Comparison of ENCODE assay signal across 8 mouse cellular contexts in the genomic region with DNA sequence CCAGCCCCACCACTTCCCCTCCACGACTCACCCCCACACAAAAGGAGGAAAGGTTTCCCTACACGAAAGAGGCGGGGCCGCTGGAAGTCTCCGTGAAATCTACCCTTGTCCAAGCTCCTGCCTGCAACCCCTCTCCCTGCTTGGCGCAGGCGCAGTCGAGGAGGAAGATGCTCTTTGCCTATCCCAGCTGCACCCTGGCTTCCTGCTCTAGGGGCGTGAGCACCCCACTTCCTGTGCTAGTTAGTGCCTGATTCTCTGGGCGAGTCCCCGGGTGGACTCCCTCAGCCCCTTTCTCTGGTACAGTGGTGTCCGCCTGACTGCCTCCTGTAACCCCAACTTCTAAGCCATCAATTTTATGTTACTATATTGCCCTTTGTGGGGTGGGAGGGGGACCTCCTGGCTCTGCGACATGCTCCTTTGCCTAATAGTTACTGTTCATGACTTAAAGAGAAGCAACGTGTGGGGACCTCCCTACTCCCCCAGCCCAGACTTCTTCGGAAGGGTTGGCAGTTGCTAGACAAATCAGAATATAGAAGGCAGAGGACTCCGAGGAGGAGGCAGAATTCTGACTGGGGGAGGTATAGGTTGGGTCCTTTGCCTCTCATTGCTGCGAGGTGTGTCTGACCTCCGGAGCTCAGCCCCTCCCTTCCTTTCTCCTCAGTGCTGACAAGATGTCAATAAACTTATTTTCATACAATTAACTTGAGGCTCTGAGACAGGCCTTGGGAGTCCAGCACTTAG. TPM values are rescaled to one million over a fixed set of nuclear protein-coding genes. Genes with fewer than 3 reads are reported as not detected.
DNase-seq lines count a peak whose midpoint lies in the region; ATAC-seq and TF ChIP-seq lines count a peak whose summit lies in the region.

No protein-coding gene starts in this region.

- no peaks in the 10 kb centered on the region for H3K27me3 ChIP-seq in CH12.LX (replicated peaks)
- no peaks in the 10 kb centered on the region for H3K27me3 ChIP-seq in forebrain, postnatal 0 days (ENCODE audit: insufficient read depth, low read length)
- no peaks in the 10 kb centered on the region for H3K27me3 ChIP-seq in hindbrain, embryonic 13.5 days
- H3K27me3 ChIP-seq in midbrain, embryonic 15.5 days (replicated peaks): no peaks in the 10 kb centered on the region

- no peak for TF ChIP-seq CTCF in CH12.LX (conservative IDR thresholded peaks at IDR 0.05 in 1 of 2, IDR thresholded peaks at IDR 0.05 in 1 of 2; ENCODE audit: low read depth in 2 of 2, low read length in 2 of 2)
- no peak for TF ChIP-seq CTCF in forebrain, postnatal 0 days (IDR thresholded peaks at IDR 0.05; ENCODE audit: low read depth)

- peaks cover 9 to 40% of the 10 kb centered on the region in 2 experiments for H3K36me3 ChIP-seq in CH12.LX (replicated peaks in 1 of 2; ENCODE audit: control insufficient read depth in 1 of 2, insufficient read depth in 1 of 2, low read length in 1 of 2)
- peaks cover 11% of the 10 kb centered on the region for H3K36me3 ChIP-seq in forebrain, postnatal 0 days (ENCODE audit: insufficient read depth)
- peaks cover 19% of the 10 kb centered on the region for H3K36me3 ChIP-seq in hindbrain, embryonic 13.5 days
- peaks cover 6% of the 10 kb centered on the region; the same call in 1 of the 2 replicates for H3K36me3 ChIP-seq in midbrain, embryonic 15.5 days (replicated peaks)

- H3K4me3 ChIP-seq in CH12.LX (replicated peaks in 1 of 3; ENCODE audit: low read depth in 2 of 3, low read length in 2 of 3, poor library complexity in 1 of 3): peak overlapping the region; percentile 49 to 62 (median 59)
- no peak overlapping the region for H3K4me3 ChIP-seq in forebrain, postnatal 0 days (ENCODE audit: low read depth, low read length)
- peak overlapping the region; percentile 33 for H3K4me3 ChIP-seq in hindbrain, embryonic 13.5 days
- peak overlapping the region; percentile 23 for H3K4me3 ChIP-seq in midbrain, embryonic 15.5 days

- in situ Hi-C loops in CH12.LX (cut with MboI; ENCODE audit: low pct_ligation_motif_present, low pct_unique_long_range_greater_than_20kb, low sequenced_read_pairs): no loop called here

- no peak for TF ChIP-seq RAD21 in CH12.LX (IDR thresholded peaks at IDR 0.05; ENCODE audit: low read depth, low read length)

- WGBS in forebrain, postnatal 0 days: 50% methylated on average over 17 of the region's 18 CpGs
- WGBS in hindbrain, embryonic 13.5 days: 45% methylated on average over 17 of the region's 18 CpGs
- WGBS in midbrain, embryonic 15.5 days: 47% methylated on average over 18 of the region's 18 CpGs

- no peak for TF ChIP-seq EP300 in CH12.LX (IDR thresholded peaks at IDR 0.05; ENCODE audit: low read length)

- H3K9ac ChIP-seq in CH12.LX (ENCODE audit: insufficient read depth, low read depth): peak overlapping the region; percentile 73
- no peak overlapping the region for H3K9ac ChIP-seq in forebrain, postnatal 0 days
- H3K9ac ChIP-seq in hindbrain, embryonic 13.5 days: peak overlapping the region; percentile 70
- no peak overlapping the region for H3K9ac ChIP-seq in midbrain, embryonic 15.5 days

- peaks cover 4% of the 10 kb centered on the region for H3K9me3 ChIP-seq in CH12.LX (replicated peaks; ENCODE audit: low read length)
- no peaks in the 10 kb centered on the region for H3K9me3 ChIP-seq in forebrain, postnatal 0 days (ENCODE audit: low read length)
- no peaks in the 10 kb centered on the region for H3K9me3 ChIP-seq in hindbrain, embryonic 13.5 days
- no peaks in the 10 kb centered on the region for H3K9me3 ChIP-seq in midbrain, embryonic 15.5 days

- H3K4me1 ChIP-seq in CH12.LX (ENCODE audit: control insufficient read depth in 1 of 2, insufficient read depth in 2 of 2): peaks cover 9 to 50% of the 10 kb centered on the region in 2 experiments; a peak in 2 of 4 replicates
- H3K4me1 ChIP-seq in forebrain, postnatal 0 days (ENCODE audit: insufficient read depth): peaks cover 19% of the 10 kb centered on the region
- H3K4me1 ChIP-seq in hindbrain, embryonic 13.5 days (replicated peaks): peaks cover 45% of the 10 kb centered on the region
- peaks cover 34% of the 10 kb centered on the region for H3K4me1 ChIP-seq in midbrain, embryonic 15.5 days

- dilution Hi-C loops in CH12.LX (cut with MboI; ENCODE audit: extremely low pct_ligation_motif_present, extremely low pct_unique_long_range_greater_than_20kb, low sequenced_read_pairs): no loop called here

- peak overlapping the region; percentile 64 for H3K4me2 ChIP-seq in CH12.LX (ENCODE audit: insufficient read depth, low read depth, poor library complexity, severe bottlenecking)
- H3K4me2 ChIP-seq in forebrain, postnatal 0 days (ENCODE audit: low read depth): 0 out of 2 replicates have a peak overlapping the region, but pooled peaks have one; percentile 10
- peak overlapping the region; percentile 52 for H3K4me2 ChIP-seq in hindbrain, embryonic 13.5 days
- peak overlapping the region; percentile 42 for H3K4me2 ChIP-seq in midbrain, embryonic 15.5 days

- ATAC-seq in forebrain, postnatal 0 days: no peak
- ATAC-seq in hindbrain, embryonic 13.5 days (ENCODE audit: low FRiP score): no peak
- ATAC-seq in midbrain, embryonic 15.5 days (replicated peaks): no peak

- TF ChIP-seq POLR2A in CH12.LX (IDR thresholded peaks at IDR 0.05; ENCODE audit: low read depth, low read length): peak; percentile 46; the same call in 1 of the 2 replicates

- H3K27ac ChIP-seq in CH12.LX (ENCODE audit: insufficient read depth, low read depth): peak overlapping the region; percentile 3; the same call in 1 of the 2 replicates
- H3K27ac ChIP-seq in forebrain, postnatal 0 days (ENCODE audit: low read depth, low read length): no peak overlapping the region
- H3K27ac ChIP-seq in hindbrain, embryonic 13.5 days: no peak overlapping the region
- peak overlapping the region; percentile 42; the same call in 1 of the 2 replicates for H3K27ac ChIP-seq in midbrain, embryonic 15.5 days

- DNase-seq in CH12.LX (ENCODE audit: extremely low read depth) (peak; percentile 85), liver (peak; percentile 80), MN1 (ENCODE audit: low spot score) (no peak)
- peak; percentile 66 for DNase-seq in adrenal gland, adult 2 months
- no peak for DNase-seq in forebrain, postnatal 0 days
- DNase-seq in thymus, postnatal 14 days: peak; percentile 95

- H3K79me2 ChIP-seq in CH12.LX (replicated peaks; ENCODE audit: control insufficient read depth, extremely low read depth, insufficient read depth, poor library complexity, severe bottlenecking): no peaks in the 10 kb centered on the region

RNA-seq across cellular contexts. Expression of gene Irf2bp1, which starts 2.6 kb away (rescaled TPM):
- 11.8 and 12.8 TPM in 2 replicates for total RNA-seq in CH12.LX (2012; rRNA removed)
- 3.7 and 4.9 TPM in 2 replicates for total RNA-seq in CH12.LX (2014; rRNA removed)
- polyA plus RNA-seq in CH12.LX (2012; ENCODE audit: insufficient read length, low read depth): 6.6 and 7.1 TPM in 2 replicates
- total RNA-seq in adrenal gland, adult 2 months (2021): 10 to 100 TPM; 36.8 to 44.3 TPM
- polyA plus RNA-seq in adrenal gland, adult 2 months (2012; rRNA removed): 74.8 and 78.3 TPM in 2 replicates
- 101 and 129 TPM in 2 replicates for total RNA-seq in forebrain, postnatal 0 days (2014; rRNA removed)
- 27.0 and 27.2 TPM in 2 replicates for polyA plus RNA-seq in forebrain, postnatal 0 days (2015; fragmentation: Nextera tagmentation; extraction: Ambion mirVana)
- polyA plus RNA-seq in hindbrain, embryonic 13.5 days (2015; fragmentation: Nextera tagmentation; extraction: Ambion mirVana): 23.4 and 24.6 TPM in 2 replicates
- 33.4 and 40.2 TPM in 2 replicates for polyA plus RNA-seq in midbrain, embryonic 15.5 days (2015; fragmentation: Nextera tagmentation; extraction: Ambion mirVana)

RNA-seq across cellular contexts. Expression of gene Mypop, which starts 10.2 kb away (rescaled TPM):
- 2.5 and 2.8 TPM in 2 replicates for total RNA-seq in CH12.LX (2012; rRNA removed)
- total RNA-seq in CH12.LX (2014; rRNA removed): 1.2 and 1.3 TPM in 2 replicates
- 4.1 and 4.7 TPM in 2 replicates for polyA plus RNA-seq in CH12.LX (2012; ENCODE audit: insufficient read length, low read depth)
- 10 to 100 TPM in 1 of 2 experiments, 1 to 10 TPM in 1; 8.9 to 16.8 TPM for total RNA-seq in adrenal gland, adult 2 months (2021)
- polyA plus RNA-seq in adrenal gland, adult 2 months (2012; rRNA removed): 36.5 and 39.8 TPM in 2 replicates
- total RNA-seq in forebrain, postnatal 0 days (2014; rRNA removed): 12.3 and 13.9 TPM in 2 replicates
- 3.8 and 4.3 TPM in 2 replicates for polyA plus RNA-seq in forebrain, postnatal 0 days (2015; fragmentation: Nextera tagmentation; extraction: Ambion mirVana)
- polyA plus RNA-seq in hindbrain, embryonic 13.5 days (2015; fragmentation: Nextera tagmentation; extraction: Ambion mirVana): 4.8 and 5.2 TPM in 2 replicates
- polyA plus RNA-seq in midbrain, embryonic 15.5 days (2015; fragmentation: Nextera tagmentation; extraction: Ambion mirVana): 5.8 and 6.2 TPM in 2 replicates

RNA-seq across cellular contexts. Expression of gene Nanos2, which starts 14.0 kb away (rescaled TPM):
- total RNA-seq in CH12.LX (2012; rRNA removed) (not detected in 2 replicates), CH12.LX (2014; rRNA removed) (not detected in 2 replicates)
- polyA plus RNA-seq in CH12.LX (2012; ENCODE audit: insufficient read length, low read depth): not detected in 2 replicates
- not detected for total RNA-seq in adrenal gland, adult 2 months (2021)
- not detected in 2 replicates for polyA plus RNA-seq in adrenal gland, adult 2 months (2012; rRNA removed)
- 1.5 and 2.0 TPM in 2 replicates for total RNA-seq in forebrain, postnatal 0 days (2014; rRNA removed)
- 0.49 and 0.76 TPM in 2 replicates for polyA plus RNA-seq in forebrain, postnatal 0 days (2015; fragmentation: Nextera tagmentation; extraction: Ambion mirVana)
- 0.75 and 1.1 TPM in 2 replicates for polyA plus RNA-seq in hindbrain, embryonic 13.5 days (2015; fragmentation: Nextera tagmentation; extraction: Ambion mirVana)
- 0.80 and 1.0 TPM in 2 replicates for polyA plus RNA-seq in midbrain, embryonic 15.5 days (2015; fragmentation: Nextera tagmentation; extraction: Ambion mirVana)

RNA-seq across cellular contexts. Expression of gene Foxa3, which starts 22.1 kb away (rescaled TPM):
- 0.08 TPM in 1 of 2 replicates, not detected in the other for total RNA-seq in CH12.LX (2012; rRNA removed)
- total RNA-seq in CH12.LX (2014; rRNA removed): not detected in 2 replicates
- not detected in 2 replicates for polyA plus RNA-seq in CH12.LX (2012; ENCODE audit: insufficient read length, low read depth)
- total RNA-seq in adrenal gland, adult 2 months (2021): not detected
- polyA plus RNA-seq in adrenal gland, adult 2 months (2012; rRNA removed): 0.08 and 0.24 TPM in 2 replicates
- not detected in 2 replicates for total RNA-seq in forebrain, postnatal 0 days (2014; rRNA removed)
- not detected in 2 replicates for polyA plus RNA-seq in forebrain, postnatal 0 days (2015; fragmentation: Nextera tagmentation; extraction: Ambion mirVana)
- polyA plus RNA-seq in hindbrain, embryonic 13.5 days (2015; fragmentation: Nextera tagmentation; extraction: Ambion mirVana): not detected in 2 replicates
- not detected in 2 replicates for polyA plus RNA-seq in midbrain, embryonic 15.5 days (2015; fragmentation: Nextera tagmentation; extraction: Ambion mirVana)

RNA-seq across cellular contexts. Expression of gene Sympk, which starts 22.9 kb away (rescaled TPM):
- total RNA-seq in CH12.LX (2012; rRNA removed): 129 and 141 TPM in 2 replicates
- 42.0 and 43.7 TPM in 2 replicates for total RNA-seq in CH12.LX (2014; rRNA removed)
- polyA plus RNA-seq in CH12.LX (2012; ENCODE audit: insufficient read length, low read depth): 97.4 and 111 TPM in 2 replicates
- total RNA-seq in adrenal gland, adult 2 months (2021): 100 to 1,000 TPM in 1 of 2 experiments, 10 to 100 TPM in 1; 94.4 to 103 TPM
- 123 and 159 TPM in 2 replicates for polyA plus RNA-seq in adrenal gland, adult 2 months (2012; rRNA removed)
- 70.3 and 73.8 TPM in 2 replicates for total RNA-seq in forebrain, postnatal 0 days (2014; rRNA removed)
- 16.6 and 20.0 TPM in 2 replicates for polyA plus RNA-seq in forebrain, postnatal 0 days (2015; fragmentation: Nextera tagmentation; extraction: Ambion mirVana)
- polyA plus RNA-seq in hindbrain, embryonic 13.5 days (2015; fragmentation: Nextera tagmentation; extraction: Ambion mirVana): 29.7 and 30.1 TPM in 2 replicates
- 30.6 and 32.7 TPM in 2 replicates for polyA plus RNA-seq in midbrain, embryonic 15.5 days (2015; fragmentation: Nextera tagmentation; extraction: Ambion mirVana)

Comparison
In these comparisons a context has a peak if more than half of its experiments do, and no peak if none do; other contexts are left out.
1. DNase-seq: peak in CH12.LX (single experiment), adrenal gland, adult 2 months (single experiment), liver (single experiment) and thymus, postnatal 14 days (single experiment); none in forebrain, postnatal 0 days (single experiment) and MN1 (single experiment).
2. H3K27ac ChIP-seq: peak in CH12.LX (single experiment) and midbrain, embryonic 15.5 days (single experiment); none in forebrain, postnatal 0 days (single experiment) and hindbrain, embryonic 13.5 days (single experiment).
3. H3K4me2 ChIP-seq: peak in every context shown above with its lines; median percentile 64 in CH12.LX; 52 in hindbrain, embryonic 13.5 days; 42 in midbrain, embryonic 15.5 days; 10 in forebrain, postnatal 0 days.
4. H3K9ac ChIP-seq: peak in CH12.LX (single experiment) and hindbrain, embryonic 13.5 days (single experiment); none in forebrain, postnatal 0 days (single experiment) and midbrain, embryonic 15.5 days (single experiment).